Mouse (Mus musculus): ENCODE data around the gene Elmo1.

GRCm38 (mm10) chr13:20365828-20366593 is 275.6 kb downstream of the Elmo1 start:
- no peak for TF ChIP-seq FLI1 (IDR thresholded peaks at IDR 0.05; ENCODE audit: low read length)
- TF ChIP-seq GATA1 (IDR thresholded peaks at IDR 0.05; ENCODE audit: borderline replicate concordance, low read length): no peak

All from megakaryocyte, embryonic 14.5 days (primary cell).